Mouse (Mus musculus) thymus, adult 18-20 months (tissue): ENCODE data around the gene Ppp1ca.

ENCODE experiments used
- DNase-seq, 2 experiments: peaks; one replicate each; pipeline ENCODE4 v3.0.0; 2022; ENCODE audit warnings: mixed read lengths in 2 of 2

The Ppp1ca gene

GRCm38 (mm10) chr19:4155223-4156072 is 36.4 kb upstream of the Ppp1ca start:
- DNase-seq, result no peak

GRCm38 (mm10) chr19:4156073-4156579 is 35.7 kb upstream of the Ppp1ca start:
- peak in 1 of 2 experiments; percentile 47 for DNase-seq

DNA sequence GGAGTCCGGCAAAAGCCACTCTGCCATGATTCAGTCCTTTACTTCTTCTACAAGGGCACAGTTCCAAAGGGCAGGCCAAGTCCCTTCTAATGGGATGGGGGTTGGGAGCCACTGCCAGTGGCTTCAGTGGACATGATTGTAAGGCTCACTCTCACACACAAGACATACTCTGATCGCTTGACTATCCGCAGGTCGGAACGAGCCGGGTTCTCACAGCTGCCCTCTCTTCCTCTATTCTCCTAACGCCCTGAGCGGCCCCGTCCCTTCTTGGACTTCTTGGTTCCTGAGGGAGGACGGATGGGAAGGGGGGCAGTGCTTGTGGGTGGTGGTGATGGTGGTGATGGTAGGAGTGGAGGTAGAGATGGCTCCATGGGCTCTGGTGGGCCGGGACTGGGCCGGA is 35.1 kb upstream of the Ppp1ca start:
- no peak for DNase-seq

DNA sequence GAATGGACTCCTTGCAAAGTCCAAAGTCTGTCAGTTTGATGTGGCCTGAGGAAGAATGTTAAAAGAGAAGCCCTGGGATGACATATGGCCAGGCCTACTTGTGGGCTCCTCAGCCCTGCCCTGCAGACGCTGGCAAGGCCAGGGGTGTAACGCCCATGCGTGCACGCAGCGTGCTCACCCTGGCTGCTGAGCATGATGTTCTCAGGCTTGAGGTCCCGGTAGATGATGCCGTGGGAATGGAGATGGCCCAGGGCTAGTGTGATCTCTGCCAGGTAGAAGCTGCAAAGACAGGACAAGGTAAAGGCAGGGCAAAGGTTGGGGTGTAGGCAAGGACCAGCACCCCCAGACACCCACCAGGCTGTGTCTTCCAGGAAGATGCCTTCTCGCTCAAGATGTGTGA is 32.8 kb upstream of the Ppp1ca start:
- DNase-seq, result no peak

DNA sequence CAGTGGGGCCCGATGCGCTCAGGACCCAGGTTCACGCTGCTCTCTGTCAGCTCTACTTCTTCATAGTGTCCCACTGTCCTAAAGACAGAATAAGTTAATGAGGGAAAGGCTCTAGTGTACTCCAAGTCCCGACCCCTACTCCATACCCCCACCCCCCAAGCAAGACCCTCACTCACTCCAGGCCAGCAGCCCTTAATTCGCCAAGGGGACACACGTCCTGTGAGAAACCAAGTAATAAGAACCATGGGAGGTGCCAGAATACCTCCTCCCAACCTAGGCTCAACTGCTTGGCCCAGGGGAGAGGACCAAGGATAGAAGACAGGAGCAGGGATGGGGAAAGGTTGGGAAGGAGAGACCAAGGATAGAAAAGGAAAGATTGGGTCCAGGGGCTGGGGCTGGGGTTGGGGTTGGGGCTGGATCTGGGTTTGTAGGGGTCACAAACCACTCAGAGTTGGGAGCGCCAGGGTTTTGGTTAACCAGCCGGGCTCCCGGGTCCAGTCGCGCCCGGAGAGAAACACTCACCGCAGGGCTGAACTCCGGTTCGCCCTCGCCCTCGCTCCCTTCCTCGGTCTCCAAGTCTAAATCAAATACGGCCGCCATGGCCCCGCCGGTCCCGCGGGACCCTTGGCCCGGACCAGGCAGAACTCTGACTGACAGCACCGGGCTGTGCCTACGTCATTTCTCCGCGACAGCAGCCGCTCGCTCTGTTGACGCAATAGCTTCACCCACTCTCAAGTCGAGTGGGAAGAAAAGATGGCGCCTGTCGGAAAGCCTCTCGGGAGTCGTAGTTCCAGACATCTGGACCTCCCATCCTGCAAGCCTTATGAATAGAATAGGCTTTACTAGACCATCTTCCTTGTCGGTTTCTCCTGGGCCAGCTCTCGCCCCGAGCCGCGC is 29.0 kb upstream of the Ppp1ca start, which contains the start of gene Rps6kb2:
Gene Rps6kb2, minus strand, starts transcription at position 709 of the 897 bp plus-strand sequence.
- DNase-seq, result peak; percentile 88 to 91

- no peak for DNase-seq
Observed at GRCm38 (mm10) chr19:4163543-4163887, 28.4 kb upstream of the Ppp1ca start.

- no peak for DNase-seq
Observed at GRCm38 (mm10) chr19:4164100-4164499, 27.8 kb upstream of the Ppp1ca start.

- DNase-seq, result no peak
Observed at GRCm38 (mm10) chr19:4164721-4165120, 27.1 kb upstream of the Ppp1ca start.

DNA sequence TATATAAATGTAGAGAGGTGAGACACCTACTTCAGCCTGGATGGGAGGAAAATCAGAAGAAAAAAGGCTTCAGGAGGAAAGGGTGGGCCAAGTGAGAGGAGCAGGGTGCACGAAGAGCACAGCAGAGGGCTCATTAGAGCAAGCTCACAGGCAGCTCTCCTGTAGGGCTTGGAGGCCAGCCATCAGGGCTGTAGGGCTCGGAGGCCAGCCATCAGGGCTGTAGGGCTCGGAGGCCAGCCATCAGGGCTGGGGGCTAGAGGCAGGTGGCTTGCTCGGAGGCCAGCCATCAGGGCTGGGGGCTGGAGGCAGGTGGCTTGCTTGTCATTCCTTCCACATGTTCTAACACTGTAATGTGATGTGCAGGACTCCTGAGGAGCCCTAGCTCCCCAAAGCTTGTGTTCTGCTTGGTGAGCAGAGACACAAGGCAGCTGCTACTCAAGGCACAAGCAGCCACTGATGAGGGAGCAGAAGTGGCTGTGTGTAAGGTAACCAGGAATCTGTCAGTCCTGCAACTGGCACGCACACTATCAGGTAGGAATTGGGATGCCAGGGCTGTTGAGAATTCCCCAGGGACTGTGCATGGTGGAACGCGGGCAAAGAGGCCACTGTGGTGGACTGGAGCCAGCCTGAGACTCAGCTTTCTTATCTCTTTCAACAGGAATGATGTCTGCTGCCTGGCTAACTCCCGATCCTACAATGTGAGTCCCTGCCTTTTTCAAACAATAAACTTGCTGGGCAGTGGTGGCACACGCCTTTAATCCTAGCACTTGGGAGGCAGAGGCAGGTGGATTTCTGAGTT is 25.0 kb upstream of the Ppp1ca start:
- no peak for DNase-seq

DNA sequence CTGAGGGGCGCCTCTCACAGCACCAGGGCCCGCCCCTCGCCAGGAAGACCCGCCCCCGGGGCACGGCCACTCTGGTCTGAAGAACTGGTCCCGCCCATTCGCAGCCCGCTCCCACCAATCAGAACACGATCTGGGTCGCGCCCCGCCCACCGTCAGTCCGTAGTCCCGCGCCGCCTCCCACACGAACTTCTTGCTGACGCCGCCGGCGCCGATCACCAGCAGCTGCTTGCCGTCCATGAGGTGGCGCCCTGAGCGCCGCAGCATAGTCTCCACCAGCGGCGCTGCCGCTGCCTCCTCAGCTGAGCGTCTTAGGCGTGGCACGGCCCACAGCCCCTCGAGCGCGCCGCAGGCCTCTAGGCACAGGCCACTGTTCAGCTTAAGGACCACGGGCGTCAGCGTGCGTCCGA is 22.5 kb upstream of the Ppp1ca start:
- peak; percentile 98 to 99 for DNase-seq

GRCm38 (mm10) chr19:4169810-4170209 is 22.1 kb upstream of the Ppp1ca start:
- DNase-seq, result peak in 1 of 2 experiments; percentile 49

GRCm38 (mm10) chr19:4170723-4171392 is 21.0 kb upstream of the Ppp1ca start:
- DNase-seq, result no peak

GRCm38 (mm10) chr19:4171393-4172290 is 20.2 kb upstream of the Ppp1ca start:
- DNase-seq, result no peak

DNA sequence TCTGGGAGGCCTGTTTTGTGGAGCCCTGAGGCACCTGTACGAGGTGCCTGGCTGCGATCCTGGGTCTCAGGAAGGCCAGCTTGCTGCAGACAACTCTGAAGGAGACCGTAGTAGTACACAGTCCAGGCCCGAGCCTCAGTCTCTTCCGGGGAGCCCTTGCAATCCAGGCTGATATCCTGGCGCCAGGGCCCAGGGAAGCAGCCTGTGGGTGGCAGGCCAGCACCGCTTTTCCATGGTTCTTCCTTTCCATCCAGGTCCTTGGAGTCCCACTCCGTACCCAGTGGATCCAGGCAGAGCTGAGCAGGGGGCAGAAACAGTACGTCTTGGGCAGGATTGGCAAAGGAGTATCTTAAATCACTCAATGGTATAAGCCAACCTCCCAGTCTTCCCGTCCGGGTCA is 18.9 kb upstream of the Ppp1ca start:
- DNase-seq, result no peak

DNA sequence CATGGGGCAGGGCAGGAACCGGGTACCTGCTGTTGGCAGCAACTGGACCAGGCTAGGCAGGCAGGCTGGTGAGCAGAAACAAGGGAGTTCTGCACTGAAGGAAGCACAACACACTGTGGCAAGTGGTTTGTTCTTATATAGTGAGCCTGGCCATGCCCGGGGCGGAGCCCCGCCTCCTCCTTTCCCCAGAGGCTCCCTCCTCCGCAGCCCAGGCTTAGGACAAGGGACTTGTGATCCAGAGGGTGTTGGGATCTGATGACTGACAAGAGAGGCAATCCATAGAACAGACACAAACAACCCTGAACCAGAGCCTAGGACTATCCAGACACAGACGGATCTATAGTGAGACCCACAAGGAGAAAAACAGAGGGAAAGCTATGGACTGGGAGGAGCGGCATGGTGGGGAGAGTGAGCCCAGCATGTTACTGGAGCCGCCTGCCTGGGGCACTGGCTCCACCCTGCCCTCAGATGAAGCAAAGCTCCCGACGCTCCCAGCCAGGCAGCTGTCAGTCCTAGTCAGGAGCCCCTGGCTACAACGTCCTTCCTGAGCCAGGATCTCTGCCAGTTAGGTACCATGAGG is 16.4 kb upstream of the Ppp1ca start, which contains the start of gene Carns1:
Gene Carns1, minus strand, starts transcription at position 112 of the 580 bp plus-strand sequence.
- no peak for DNase-seq

GRCm38 (mm10) chr19:4180411-4180810 is 11.5 kb upstream of the Ppp1ca start:
- DNase-seq, result no peak

DNA sequence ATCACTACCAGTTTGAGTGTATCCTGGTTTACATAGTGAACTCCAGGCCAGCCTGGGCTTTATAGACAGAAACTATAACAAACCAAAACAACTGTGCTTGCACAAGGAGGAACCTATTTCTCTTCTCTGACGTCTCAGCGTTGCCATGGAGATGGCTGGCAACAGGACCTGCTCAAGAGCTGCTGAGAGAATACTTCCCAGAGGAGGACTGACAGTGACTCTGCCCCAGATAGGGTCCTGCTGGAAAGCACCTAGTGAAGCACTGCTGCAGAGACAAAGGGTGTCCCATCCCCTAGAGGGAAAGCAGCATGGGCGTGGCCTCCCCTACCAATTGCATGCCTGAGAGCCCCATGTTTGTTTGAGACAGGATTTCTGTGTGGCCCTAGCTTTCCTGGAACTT is 10.0 kb upstream of the Ppp1ca start:
- no peak for DNase-seq

DNA sequence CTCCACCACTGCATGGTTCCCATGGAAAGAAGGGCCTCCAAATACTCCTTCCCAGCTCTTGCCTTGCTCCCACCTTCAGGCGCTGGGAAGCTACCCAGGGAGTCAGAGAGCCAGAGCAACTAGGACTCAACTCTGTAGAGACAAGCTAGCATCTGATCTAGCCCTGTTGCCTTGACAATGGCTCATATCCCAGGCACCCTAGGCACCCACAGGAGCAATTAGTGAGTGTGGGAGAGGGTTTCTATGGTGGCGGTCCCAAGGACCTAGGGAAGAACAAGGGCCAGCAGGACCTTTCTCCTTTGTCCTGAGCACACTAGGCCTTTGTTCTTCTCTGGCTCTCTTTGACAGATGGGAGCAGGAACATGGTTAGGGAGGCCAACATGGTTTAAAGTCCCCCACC is 8.2 kb upstream of the Ppp1ca start:
- no peak for DNase-seq

- peak; percentile 77 to 91 for DNase-seq
Observed at GRCm38 (mm10) chr19:4184976-4185975, 6.6 kb upstream of the Ppp1ca start.
